Mouse (Mus musculus) liver, embryonic 14.5 days (tissue): ENCODE results near the gene Usp39. TPM values are rescaled to one million over a fixed set of nuclear protein-coding genes. Genes with fewer than 3 reads are reported as not detected.

Source experiments
- ATAC-seq: fragments of 200-750 bp; cut with Nextera tagmentation; 2 replicates; pipeline ENCODE4 v1.8.0; 2017; ENCODE audit warnings: moderate number of reproducible peaks, mild to moderate bottlenecking, moderate library complexity; ENCODE audit not compliant: insufficient read depth
- DNase-seq, 3 experiments: peaks; one replicate each; pipeline ENCODE4 v3.0.0-alpha.2; 2012 to 2013; ENCODE audit warnings: low read depth in 3 of 3, low spot score in 3 of 3
- H3K27ac ChIP-seq: fragments of 300-500 bp; sonication (generic); 2 replicates; pipeline ENCODE4 v1.5.1; 2014; ENCODE audit warnings: moderate library complexity, mild to moderate bottlenecking, control low read depth, inconsistent platforms
- H3K27me3 ChIP-seq: fragments of 300-500 bp; sonication (generic); 2 replicates; pipeline ENCODE4 v1.6.1; 2014; ENCODE audit warnings: mild to moderate bottlenecking, low read length, moderate library complexity; ENCODE audit not compliant: control insufficient read depth, insufficient read depth
- H3K36me3 ChIP-seq: fragments of 300-500 bp; sonication (generic); replicated peaks from 2 replicates; pipeline ENCODE4 v1.6.1; 2014; ENCODE audit warnings: low read depth; ENCODE audit not compliant: control insufficient read depth, insufficient read depth
- H3K4me1 ChIP-seq, 2 experiments: fragments of 200-500 bp in 1 of 2; fragments of 300-500 bp in 1 of 2; sonication (generic) in 1 of 2; replicated peaks; 2 replicates each; pipeline ENCODE4 v1.6.1; 2012 to 2014; ENCODE audit warnings: antibody characterized with exemption in 1 of 2, inconsistent platforms in 1 of 2, low read length in 1 of 2; ENCODE audit not compliant: control insufficient read depth in 2 of 2, insufficient read depth in 2 of 2
- H3K4me2 ChIP-seq: fragments of 300-500 bp; sonication (generic); 2 replicates; pipeline ENCODE4 v1.6.1; 2014; ENCODE audit warnings: low read depth, mild to moderate bottlenecking, control low read depth, moderate library complexity
- H3K4me3 ChIP-seq, 2 experiments: fragments of 200-500 bp in 1 of 2; fragments of 300-500 bp in 1 of 2; sonication (generic) in 1 of 2; 2 replicates each; pipeline ENCODE4 v1.5.1; 2012 to 2014; ENCODE audit warnings: low read depth in 2 of 2, low read length in 2 of 2, mild to moderate bottlenecking in 2 of 2, control low read depth in 1 of 2, inconsistent platforms in 1 of 2, moderate library complexity in 1 of 2; ENCODE audit not compliant: insufficient read depth in 1 of 2
- H3K9ac ChIP-seq: fragments of 300-500 bp; sonication (generic); replicated peaks from 2 replicates; pipeline ENCODE4 v1.6.1; 2014; ENCODE audit warnings: mild to moderate bottlenecking, control low read depth, moderate library complexity
- H3K9me3 ChIP-seq: fragments of 300-500 bp; sonication (generic); 2 replicates; pipeline ENCODE4 v1.6.1; 2016; ENCODE audit warnings: low read length, mixed read lengths; ENCODE audit not compliant: control insufficient read depth
- CTCF ChIP-seq: IDR thresholded peaks from 2 replicates; pipeline ENCODE4 v1.5.1; 2016; ENCODE audit warnings: antibody characterized with exemption, low read depth, control low read depth
- EP300 ChIP-seq: IDR thresholded peaks from 2 replicates; pipeline ENCODE4 v1.6.1; 2016; ENCODE audit warnings: antibody characterized with exemption, low read depth
- WGBS: fragments of 180-500 bp; shearing (Covaris S2); extraction: QIAGEN DNeasy Blood & Tissue Kit; methylation state at CpG from one replicate; pipeline ENCODE4 v1.1.7; 2014; ENCODE audit not compliant: insufficient replicate concordance; 5-methylcytosine and 5-hydroxymethylcytosine counted together
- polyA plus RNA-seq, 2 experiments: library from polyadenylated mRNA; depleted of rRNA in 1 of 2; stranded (reverse) in 1 of 2; unstranded in 1 of 2; fragments of >200 nt; fragmentation: Nextera tagmentation in 1 of 2; extraction: Ambion mirVana in 1 of 2; gene quantifications; 2 replicates each; pipeline versions ENCODE4 v1.2.1 to v1.2.3; 2012 to 2014

Usp39 gene
- polyA plus RNA-seq, 2 experiments: 32.7 to 49.6 TPM

GRCm38 (mm10) chr6:72385258-72385657 lies 40.3 kb upstream of the Usp39 start:
- no peak for ATAC-seq
- DNase-seq: no peak
- 22% methylated on average over 4 of the region's 4 CpGs for WGBS
- H3K9me3 ChIP-seq: no peaks in the 10 kb centered on the region
- no peak overlapping the region for H3K4me3 ChIP-seq
- peaks cover 62 to 73% of the 10 kb centered on the region in 2 experiments for H3K4me1 ChIP-seq
- H3K27me3 ChIP-seq: no peaks in the 10 kb centered on the region
- H3K9ac ChIP-seq: no peak overlapping the region
- no peak overlapping the region for H3K4me2 ChIP-seq
- H3K36me3 ChIP-seq: peaks cover 33% of the 10 kb centered on the region
- H3K27ac ChIP-seq: peak overlapping the region; percentile 93
- TF ChIP-seq EP300 (peak; percentile 39; the same call in 1 of the 2 replicates), CTCF (no peak)

GRCm38 (mm10) chr6:72383952-72384351 lies 39.0 kb upstream of the Usp39 start:
- peak overlapping the region; percentile 93 for H3K27ac ChIP-seq
- H3K4me2 ChIP-seq: peak overlapping the region; percentile 59
- no peaks in the 10 kb centered on the region for H3K27me3 ChIP-seq
- peaks cover 64 to 75% of the 10 kb centered on the region in 2 experiments for H3K4me1 ChIP-seq
- peaks cover 32% of the 10 kb centered on the region for H3K36me3 ChIP-seq
- peak overlapping the region in 1 of 2 experiments; percentile 25; a peak in 2 of 4 replicates for H3K4me3 ChIP-seq
- DNase-seq (peak; percentile 67 to 76 (median 70)), ATAC-seq (peak; percentile 79)
- WGBS: 8% methylated on average over 7 of the region's 7 CpGs
- no peak for TF ChIP-seq CTCF
- TF ChIP-seq EP300: peak; percentile 98
- H3K9me3 ChIP-seq: no peaks in the 10 kb centered on the region
- H3K9ac ChIP-seq: peak overlapping the region; percentile 55

GRCm38 (mm10) chr6:72383142-72383820 lies 38.3 kb upstream of the Usp39 start:
- 0 out of 2 replicates have a peak, but pooled peaks have one; percentile 12 for ATAC-seq
- Histone ChIP-seq H3K4me2 (peak overlapping the region; percentile 59), H3K36me3 (peaks cover 27% of the 10 kb centered on the region), H3K4me1 (peaks cover 65 to 72% of the 10 kb centered on the region in 2 experiments), H3K9me3 (no peaks in the 10 kb centered on the region), H3K27me3 (no peaks in the 10 kb centered on the region), H3K27ac (peak overlapping the region; percentile 93), H3K4me3 (peak overlapping the region in 1 of 2 experiments; percentile 25; a peak in 2 of 4 replicates), H3K9ac (peak overlapping the region; percentile 55)
- DNase-seq: no peak
- 54% methylated on average over 6 of the region's 6 CpGs for WGBS
- no peak for TF ChIP-seq EP300
- TF ChIP-seq CTCF: no peak

- ATAC-seq (no peak), DNase-seq (no peak)
- no peak overlapping the region; the same call in 1 of the 2 replicates for H3K9ac ChIP-seq
- H3K4me3 ChIP-seq: no peak overlapping the region
- H3K36me3 ChIP-seq: peaks cover 27% of the 10 kb centered on the region
- peaks cover 57 to 66% of the 10 kb centered on the region in 2 experiments for H3K4me1 ChIP-seq
- WGBS: 64% methylated on average over 6 of the region's 6 CpGs
- no peak overlapping the region for H3K4me2 ChIP-seq
- H3K27ac ChIP-seq: peak overlapping the region; percentile 93
- no peak for TF ChIP-seq CTCF
- H3K9me3 ChIP-seq: no peaks in the 10 kb centered on the region
- H3K27me3 ChIP-seq: no peaks in the 10 kb centered on the region
These were observed 37.5 kb upstream of the Usp39 start for GRCm38 (mm10) chr6:72382494-72382893.

GRCm38 (mm10) chr6:72380131-72380770 lies 35.3 kb upstream of the Usp39 start, which contains the start of gene Vamp5:
Vamp5 (minus strand) TSS chr6:72380468.
- H3K9ac ChIP-seq: peak within 1 kb of the TSS; percentile 93
- TF ChIP-seq EP300: peak; percentile 6; the same call in 1 of the 2 replicates
- peak; percentile 61 for TF ChIP-seq CTCF
- WGBS: 2% methylated on average over 49 of the region's 49 CpGs
- ATAC-seq: peak; percentile 85
- H3K9me3 ChIP-seq: no peaks in the 10 kb centered on the region
- DNase-seq: peak; percentile 75 to 80 (median 76)
- H3K27me3 ChIP-seq: no peaks in the 10 kb centered on the region
- peaks cover 10% of the 10 kb centered on the region for H3K36me3 ChIP-seq
- H3K4me3 ChIP-seq: peak within 1 kb of the TSS; percentile 81 to 87
- H3K27ac ChIP-seq: peak within 1 kb of the TSS; percentile 80
- H3K4me2 ChIP-seq: peak within 1 kb of the TSS; percentile 73
- H3K4me1 ChIP-seq: peaks cover 45 to 51% of the 10 kb centered on the region in 2 experiments
